Mouse (Mus musculus): ENCODE measurements around the gene Olfr514. TPM values are rescaled to one million over a fixed set of nuclear protein-coding genes. Genes with fewer than 3 reads are reported as not detected.
A peak's percentile ranks its signal among the peaks of the same experiment; 100 is the strongest.
"Not testable (repeated sequence)": the region's sequence is repeated elsewhere in the genome, so short reads cannot be mapped to it uniquely, and the experiment has no call there.

Gene Olfr514
- total RNA-seq (2014; rRNA removed; ENCODE audit: low replicate concordance) = not detected in 2 replicates
- not detected in 2 replicates for polyA plus RNA-seq (2015; fragmentation: Nextera tagmentation; extraction: Ambion mirVana)

DNA sequence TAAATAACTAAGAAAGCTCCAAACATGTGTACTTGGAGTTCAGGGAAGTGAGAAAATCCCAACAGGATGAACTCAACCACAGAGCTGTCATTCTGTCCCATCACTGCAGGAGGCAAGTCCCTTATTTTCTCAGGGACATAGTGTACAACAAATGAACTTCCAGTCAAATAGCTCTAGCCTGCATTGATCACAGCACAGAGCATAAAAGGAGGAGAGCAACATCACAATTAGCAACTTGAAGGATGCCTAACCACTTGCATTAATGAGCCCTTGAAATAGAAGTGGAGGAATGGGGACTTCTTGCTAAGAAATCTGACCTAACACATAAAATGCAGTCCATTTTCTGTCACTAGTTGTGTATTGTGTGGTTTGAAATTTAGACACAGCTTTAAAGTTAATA lies at the start of gene Olfr514:
Gene Olfr514, minus strand, starts transcription at position 101 of the 400 bp plus-strand sequence.
- 0 out of 2 replicates have a peak, but pooled peaks cover 4% of the 10 kb centered on the region for H3K9me3 ChIP-seq (replicated peaks; ENCODE audit: control insufficient read depth, low read length)

DNA sequence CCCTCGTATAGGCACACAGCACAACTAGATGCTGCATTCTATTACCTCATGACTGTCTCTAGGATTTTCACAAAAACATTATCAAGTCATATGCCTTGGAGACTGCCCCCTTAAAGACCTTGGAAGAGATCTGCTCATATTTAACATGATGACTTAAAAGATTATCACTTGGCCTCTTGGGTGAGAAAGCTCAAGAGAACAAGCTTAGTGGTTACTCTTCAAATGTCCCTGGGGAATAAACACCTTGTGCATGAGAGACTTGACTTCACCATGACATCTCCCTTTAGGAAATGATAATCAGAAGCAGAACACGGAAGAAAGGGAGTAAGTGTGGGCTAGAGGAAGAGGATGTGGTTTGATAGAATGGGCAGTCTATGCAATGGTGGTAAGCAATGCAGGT lies 46.5 kb upstream of the Olfr514 start, which contains the start of gene Olfr517:
Gene Olfr517, minus strand, starts transcription at position 101 of the 400 bp plus-strand sequence.
- H3K36me3 ChIP-seq (replicated peaks; ENCODE audit: control insufficient read depth, insufficient read depth, low read length) = no peaks in the 10 kb centered on the region
- no peak within 1 kb of the TSS for H3K27ac ChIP-seq (ENCODE audit: low read depth)
- TF ChIP-seq CTCF (IDR thresholded peaks at IDR 0.05; ENCODE audit: low read depth) (no peak), EP300 (IDR thresholded peaks at IDR 0.05; ENCODE audit: low read depth) (no peak)
- no peak within 1 kb of the TSS for H3K4me2 ChIP-seq (ENCODE audit: low read depth, low read length)
- H3K27me3 ChIP-seq (ENCODE audit: control insufficient read depth, insufficient read depth, low read length) = no peaks in the 10 kb centered on the region
- H3K4me3 ChIP-seq (ENCODE audit: low read depth, low read length) = no peak within 1 kb of the TSS
- no peak within 1 kb of the TSS for H3K9ac ChIP-seq (replicated peaks; ENCODE audit: low read depth, low read length)
- no peak for ATAC-seq (ENCODE audit: insufficient read depth, low read depth)
- H3K9me3 ChIP-seq (replicated peaks; ENCODE audit: control insufficient read depth, low read length) = no peaks in the 10 kb centered on the region
- no peaks in the 10 kb centered on the region for H3K4me1 ChIP-seq (ENCODE audit: control insufficient read depth, insufficient read depth)
- WGBS = 31% methylated on average over 2 of the region's 2 CpGs
- no peak for DNase-seq (ENCODE audit: low spot score)

More for the DNA sequence above, at the start of gene Olfr514:
- Histone ChIP-seq H3K27me3 (ENCODE audit: control insufficient read depth, insufficient read depth, low read length) (no peaks in the 10 kb centered on the region), H3K27ac (ENCODE audit: low read depth) (no peak within 1 kb of the TSS), H3K9ac (replicated peaks; ENCODE audit: low read depth, low read length) (no peak within 1 kb of the TSS), H3K4me3 (ENCODE audit: low read depth, low read length) (no peak within 1 kb of the TSS), H3K4me1 (ENCODE audit: control insufficient read depth, insufficient read depth) (no peaks in the 10 kb centered on the region), H3K36me3 (replicated peaks; ENCODE audit: control insufficient read depth, insufficient read depth, low read length) (no peaks in the 10 kb centered on the region), H3K4me2 (ENCODE audit: low read depth, low read length) (no peak within 1 kb of the TSS)
- no peak for ATAC-seq (ENCODE audit: insufficient read depth, low read depth)
- no peak for TF ChIP-seq EP300 (IDR thresholded peaks at IDR 0.05; ENCODE audit: low read depth)
- TF ChIP-seq CTCF (IDR thresholded peaks at IDR 0.05; ENCODE audit: low read depth) = no peak
- no peak for DNase-seq (ENCODE audit: low spot score)

DNA sequence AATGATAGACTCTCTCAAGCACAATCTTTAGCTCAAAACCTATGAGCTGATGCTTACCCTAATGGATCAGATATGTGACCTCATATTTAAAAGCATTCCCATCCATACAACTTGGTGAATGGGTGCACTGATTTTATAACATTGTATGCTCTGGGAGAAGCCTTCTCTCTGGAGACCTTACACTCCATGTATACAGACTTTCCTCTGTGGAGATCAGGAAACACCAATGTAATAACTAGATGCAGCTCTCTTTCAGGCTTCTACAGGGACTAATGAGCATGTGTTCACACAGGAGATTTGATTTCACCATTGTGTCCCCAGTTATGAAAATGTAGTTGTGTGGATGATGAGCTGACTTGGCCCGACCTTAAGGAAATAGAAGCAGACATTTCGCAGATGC lies 24.6 kb upstream of the Olfr514 start, which contains the start of gene Olfr516:
Gene Olfr516, minus strand, starts transcription at position 101 of the 400 bp plus-strand sequence.
- H3K4me2 ChIP-seq (ENCODE audit: low read depth, low read length) = no peak within 1 kb of the TSS
- H3K36me3 ChIP-seq (replicated peaks; ENCODE audit: control insufficient read depth, insufficient read depth, low read length) = no peaks in the 10 kb centered on the region
- no peak for DNase-seq (ENCODE audit: low spot score)
- no peaks in the 10 kb centered on the region for H3K9me3 ChIP-seq (replicated peaks; ENCODE audit: control insufficient read depth, low read length)
- ATAC-seq (ENCODE audit: insufficient read depth, low read depth) = no peak
- no peak for TF ChIP-seq EP300 (IDR thresholded peaks at IDR 0.05; ENCODE audit: low read depth)
- no peaks in the 10 kb centered on the region for H3K4me1 ChIP-seq (ENCODE audit: control insufficient read depth, insufficient read depth)
- 72% methylated on average over 2 of the region's 2 CpGs for WGBS
- H3K27me3 ChIP-seq (ENCODE audit: control insufficient read depth, insufficient read depth, low read length) = no peaks in the 10 kb centered on the region
- no peak within 1 kb of the TSS for H3K4me3 ChIP-seq (ENCODE audit: low read depth, low read length)
- H3K27ac ChIP-seq (ENCODE audit: low read depth) = no peak within 1 kb of the TSS
- no peak within 1 kb of the TSS for H3K9ac ChIP-seq (replicated peaks; ENCODE audit: low read depth, low read length)

DNA sequence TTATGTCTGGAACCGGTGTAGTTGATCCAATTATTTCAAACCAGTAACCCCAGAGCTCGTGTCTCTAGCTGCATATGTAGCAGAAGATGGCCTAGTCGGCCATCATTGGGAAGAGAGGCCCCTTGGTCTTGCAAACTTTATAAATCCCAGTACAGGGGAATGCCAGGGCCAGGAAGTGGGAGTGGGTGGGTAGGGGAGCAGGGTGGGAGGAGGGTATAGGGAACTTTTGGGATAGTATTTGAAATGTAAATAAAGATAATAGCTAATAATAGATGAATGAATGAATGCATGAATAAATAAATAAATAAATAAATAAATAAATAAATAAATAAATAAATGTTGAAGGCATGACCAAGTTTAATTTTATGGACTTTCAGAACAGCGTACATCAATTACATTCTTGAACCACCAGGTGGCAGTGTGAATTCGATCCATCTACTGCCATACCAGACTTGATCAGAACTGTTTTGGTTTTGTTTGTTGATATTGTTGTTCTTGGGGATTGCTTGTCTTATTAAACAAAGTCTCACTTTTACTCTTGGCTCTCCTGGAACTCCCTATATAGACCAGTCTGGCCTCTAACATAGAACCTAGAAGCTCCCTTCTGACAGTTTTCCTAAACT lies 11.1 kb downstream of the Olfr514 start:
- not testable (repeated sequence) for H3K4me1 ChIP-seq (ENCODE audit: control insufficient read depth, insufficient read depth); H3K9me3 ChIP-seq (replicated peaks; ENCODE audit: control insufficient read depth, low read length); H3K36me3 ChIP-seq (replicated peaks; ENCODE audit: control insufficient read depth, insufficient read depth, low read length); H3K4me2 ChIP-seq (ENCODE audit: low read depth, low read length); H3K27me3 ChIP-seq (ENCODE audit: control insufficient read depth, insufficient read depth, low read length); H3K9ac ChIP-seq (replicated peaks; ENCODE audit: low read depth, low read length); H3K27ac ChIP-seq (ENCODE audit: low read depth); ATAC-seq (ENCODE audit: insufficient read depth, low read depth); H3K4me3 ChIP-seq (ENCODE audit: low read depth, low read length)
- WGBS = 45% methylated on average over 5 of the region's 5 CpGs
- TF ChIP-seq CTCF (IDR thresholded peaks at IDR 0.05; ENCODE audit: low read depth) = peak; percentile 58
- DNase-seq (ENCODE audit: low spot score) = peak; percentile 39

DNA sequence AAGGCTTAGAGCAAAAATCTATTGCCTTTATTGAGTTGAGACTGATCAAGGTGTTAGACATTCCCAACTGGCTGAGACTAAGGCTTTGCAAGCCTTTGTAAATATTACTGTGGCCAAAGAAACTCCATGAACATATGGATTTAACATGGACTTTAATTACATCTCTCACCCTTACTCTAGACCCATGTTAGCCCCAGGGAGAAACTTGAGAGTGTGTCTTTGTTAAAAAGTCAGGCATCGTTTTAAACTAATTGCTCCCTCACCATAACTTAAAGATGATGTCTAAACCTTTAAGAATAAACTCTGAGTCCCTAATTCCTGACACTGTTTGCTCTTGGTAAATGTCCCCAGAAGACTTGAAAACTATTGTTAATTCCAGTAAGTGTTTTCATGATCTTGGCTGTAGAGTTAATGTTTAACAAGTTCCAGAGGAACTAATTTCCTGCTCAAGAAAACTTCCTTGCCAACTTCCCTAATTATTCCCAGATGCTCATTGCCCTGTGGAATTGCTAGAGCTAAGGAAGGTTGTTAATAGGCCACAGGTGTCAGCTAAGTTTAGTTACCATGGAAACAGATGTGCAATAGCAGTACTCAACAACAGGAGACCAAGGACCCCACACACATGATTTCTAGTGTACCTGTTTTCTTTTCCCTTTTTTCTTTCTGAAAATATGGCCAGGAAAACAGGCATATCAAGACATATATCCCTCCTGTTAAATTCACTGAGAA lies 28.4 kb downstream of the Olfr514 start:
- no peaks in the 10 kb centered on the region for H3K4me1 ChIP-seq (ENCODE audit: control insufficient read depth, insufficient read depth)
- H3K9ac ChIP-seq (replicated peaks; ENCODE audit: low read depth, low read length) = no peak overlapping the region
- TF ChIP-seq CTCF (IDR thresholded peaks at IDR 0.05; ENCODE audit: low read depth) (no peak), EP300 (IDR thresholded peaks at IDR 0.05; ENCODE audit: low read depth) (no peak)
- ATAC-seq (ENCODE audit: insufficient read depth, low read depth) (no peak), DNase-seq (ENCODE audit: low spot score) (no peak)
- H3K4me2 ChIP-seq (ENCODE audit: low read depth, low read length) = no peak overlapping the region
- H3K36me3 ChIP-seq (replicated peaks; ENCODE audit: control insufficient read depth, insufficient read depth, low read length) = no peaks in the 10 kb centered on the region
- no peaks in the 10 kb centered on the region for H3K27me3 ChIP-seq (ENCODE audit: control insufficient read depth, insufficient read depth, low read length)
- no peak overlapping the region for H3K4me3 ChIP-seq (ENCODE audit: low read depth, low read length)
- H3K9me3 ChIP-seq (replicated peaks; ENCODE audit: control insufficient read depth, low read length) = no peaks in the 10 kb centered on the region
- 49% methylated on average over 1 of the region's 1 CpGs for WGBS
- H3K27ac ChIP-seq (ENCODE audit: low read depth) = no peak overlapping the region

Other genes with a start within 250 kb of the Olfr514 start
- not detected in 2 replicates for gene Olfr506, start 215.2 kb downstream of the Olfr514 start, total RNA-seq (2014; rRNA removed; ENCODE audit: low replicate concordance)
- not detected in 2 replicates for gene Olfr506, start 215.2 kb downstream of the Olfr514 start, polyA plus RNA-seq (2015; fragmentation: Nextera tagmentation; extraction: Ambion mirVana)
- gene Olfr507, start 204.2 kb downstream of the Olfr514 start, total RNA-seq (2014; rRNA removed; ENCODE audit: low replicate concordance) = not detected in 2 replicates
- gene Olfr507, start 204.2 kb downstream of the Olfr514 start, polyA plus RNA-seq (2015; fragmentation: Nextera tagmentation; extraction: Ambion mirVana) = not detected in 2 replicates
- gene Olfr508, start 196.0 kb downstream of the Olfr514 start, total RNA-seq (2014; rRNA removed; ENCODE audit: low replicate concordance) = not detected in 2 replicates
- gene Olfr508, start 196.0 kb downstream of the Olfr514 start, polyA plus RNA-seq (2015; fragmentation: Nextera tagmentation; extraction: Ambion mirVana) = not detected in 2 replicates
- gene Olfr509, start 174.1 kb downstream of the Olfr514 start, total RNA-seq (2014; rRNA removed; ENCODE audit: low replicate concordance) = not detected in 2 replicates
- not detected in 2 replicates for gene Olfr509, start 174.1 kb downstream of the Olfr514 start, polyA plus RNA-seq (2015; fragmentation: Nextera tagmentation; extraction: Ambion mirVana)
- gene Olfr510, start 159.6 kb downstream of the Olfr514 start, total RNA-seq (2014; rRNA removed; ENCODE audit: low replicate concordance) = not detected in 2 replicates
- gene Olfr510, start 159.6 kb downstream of the Olfr514 start, polyA plus RNA-seq (2015; fragmentation: Nextera tagmentation; extraction: Ambion mirVana) = not detected in 2 replicates
- not detected in 2 replicates for gene Olfr512, start 112.7 kb downstream of the Olfr514 start, total RNA-seq (2014; rRNA removed; ENCODE audit: low replicate concordance)
- not detected in 2 replicates for gene Olfr512, start 112.7 kb downstream of the Olfr514 start, polyA plus RNA-seq (2015; fragmentation: Nextera tagmentation; extraction: Ambion mirVana)
- gene Olfr513, start 75.0 kb downstream of the Olfr514 start, total RNA-seq (2014; rRNA removed; ENCODE audit: low replicate concordance) = not detected in 2 replicates
- not detected in 2 replicates for gene Olfr513, start 75.0 kb downstream of the Olfr514 start, polyA plus RNA-seq (2015; fragmentation: Nextera tagmentation; extraction: Ambion mirVana)
- not detected in 2 replicates for gene Olfr516, start 24.5 kb upstream of the Olfr514 start, total RNA-seq (2014; rRNA removed; ENCODE audit: low replicate concordance)
- gene Olfr516, start 24.5 kb upstream of the Olfr514 start, polyA plus RNA-seq (2015; fragmentation: Nextera tagmentation; extraction: Ambion mirVana) = not detected in 2 replicates
- gene Olfr517, start 46.4 kb upstream of the Olfr514 start, total RNA-seq (2014; rRNA removed; ENCODE audit: low replicate concordance) = not detected in 2 replicates
- gene Olfr517, start 46.4 kb upstream of the Olfr514 start, polyA plus RNA-seq (2015; fragmentation: Nextera tagmentation; extraction: Ambion mirVana) = not detected in 2 replicates
- gene Olfr518, start 59.0 kb upstream of the Olfr514 start, total RNA-seq (2014; rRNA removed; ENCODE audit: low replicate concordance) = not detected in 2 replicates
- gene Olfr518, start 59.0 kb upstream of the Olfr514 start, polyA plus RNA-seq (2015; fragmentation: Nextera tagmentation; extraction: Ambion mirVana) = not detected in 2 replicates
- gene Olfr519, start 68.4 kb upstream of the Olfr514 start, total RNA-seq (2014; rRNA removed; ENCODE audit: low replicate concordance) = not detected in 2 replicates
- not detected in 2 replicates for gene Olfr519, start 68.4 kb upstream of the Olfr514 start, polyA plus RNA-seq (2015; fragmentation: Nextera tagmentation; extraction: Ambion mirVana)
- 9.8 and 16.4 TPM in 2 replicates for gene Nlrp10, start 104.2 kb upstream of the Olfr514 start, total RNA-seq (2014; rRNA removed; ENCODE audit: low replicate concordance)
- gene Nlrp10, start 104.2 kb upstream of the Olfr514 start, polyA plus RNA-seq (2015; fragmentation: Nextera tagmentation; extraction: Ambion mirVana) = 15.6 and 15.7 TPM in 2 replicates
- gene Eif3f, start 108.4 kb upstream of the Olfr514 start, total RNA-seq (2014; rRNA removed; ENCODE audit: low replicate concordance) = 75.7 and 107 TPM in 2 replicates
- gene Eif3f, start 108.4 kb upstream of the Olfr514 start, polyA plus RNA-seq (2015; fragmentation: Nextera tagmentation; extraction: Ambion mirVana) = 42.9 and 47.1 TPM in 2 replicates
- 0.88 and 3.9 TPM in 2 replicates for gene Tub, start 124.3 kb upstream of the Olfr514 start, total RNA-seq (2014; rRNA removed; ENCODE audit: low replicate concordance)
- gene Tub, start 124.3 kb upstream of the Olfr514 start, polyA plus RNA-seq (2015; fragmentation: Nextera tagmentation; extraction: Ambion mirVana) = 0.30 and 0.33 TPM in 2 replicates